13 mouse cellular contexts compared by ENCODE assay signal in genomic region chr13:53755046-53755615, GRCm38 (mm10).
DNase-seq lines count a peak whose midpoint lies in the region; ATAC-seq and TF ChIP-seq lines count a peak whose summit lies in the region.
"Had no signal": no experiment of that assay in that cellular context is flagged by ENCODE, and none has a peak within 500 bp of the region (broad histone marks: within the 10 kb centered on the region; RNA-seq: fewer than 3 reads in every experiment).

No protein-coding gene starts in this region.

- H3K36me3 ChIP-seq in heart, embryonic 13.5 days = no peaks in the 10 kb centered on the region
- no peaks in the 10 kb centered on the region for H3K36me3 ChIP-seq in embryonic facial prominence, embryonic 13.5 days
- H3K36me3 ChIP-seq in midbrain, embryonic 14.5 days (ENCODE audit: control insufficient read depth, insufficient read depth, low read length) = no peaks in the 10 kb centered on the region
- no peaks in the 10 kb centered on the region for H3K36me3 ChIP-seq in kidney, adult 2 months (ENCODE audit: control insufficient read depth, insufficient read depth, low read length)
- H3K36me3 ChIP-seq: limb, embryonic 12.5 days had no signal

- no peak for TF ChIP-seq POLR2A in kidney, adult 2 months (IDR thresholded peaks at IDR 0.05; ENCODE audit: low read depth, low read length)

- 30% methylated on average over 11 of the region's 11 CpGs for WGBS in heart, embryonic 13.5 days
- 30% methylated on average over 11 of the region's 11 CpGs for WGBS in embryonic facial prominence, embryonic 13.5 days
- 33% methylated on average over 11 of the region's 11 CpGs for WGBS in midbrain, embryonic 14.5 days
- 41% methylated on average over 11 of the region's 11 CpGs for WGBS in kidney, adult 2 months

- H3K4me1 ChIP-seq in heart, embryonic 13.5 days = peaks cover 38% of the 10 kb centered on the region
- peaks cover 37% of the 10 kb centered on the region for H3K4me1 ChIP-seq in embryonic facial prominence, embryonic 13.5 days
- peaks cover 17% of the 10 kb centered on the region for H3K4me1 ChIP-seq in midbrain, embryonic 14.5 days (ENCODE audit: control insufficient read depth, insufficient read depth, low read length)
- H3K4me1 ChIP-seq in kidney, adult 2 months (ENCODE audit: control insufficient read depth, insufficient read depth, low read length) = no peaks in the 10 kb centered on the region

- peak overlapping the region; percentile 20; the same call in 1 of the 2 replicates for H3K4me3 ChIP-seq in heart, embryonic 13.5 days
- H3K4me3 ChIP-seq in embryonic facial prominence, embryonic 13.5 days = no peak overlapping the region
- no peak overlapping the region for H3K4me3 ChIP-seq in midbrain, embryonic 14.5 days (replicated peaks; ENCODE audit: low read depth, low read length)
- no peak overlapping the region for H3K4me3 ChIP-seq in kidney, adult 2 months (ENCODE audit: insufficient read depth, low read depth, low read length)
- H3K4me3 ChIP-seq: limb, embryonic 12.5 days had no signal

- H3K27me3 ChIP-seq in heart, embryonic 13.5 days (replicated peaks) = peaks cover 44% of the 10 kb centered on the region
- H3K27me3 ChIP-seq in embryonic facial prominence, embryonic 13.5 days = peaks cover 24% of the 10 kb centered on the region; the same call in 1 of the 2 replicates
- no peaks in the 10 kb centered on the region for H3K27me3 ChIP-seq in midbrain, embryonic 14.5 days (ENCODE audit: control insufficient read depth, insufficient read depth, low read length)
- H3K27me3 ChIP-seq in kidney, adult 2 months (replicated peaks; ENCODE audit: control insufficient read depth, insufficient read depth, low read length) = no peaks in the 10 kb centered on the region; the same call in 1 of the 2 replicates

- H3K27ac ChIP-seq in heart, embryonic 13.5 days (replicated peaks) = peak overlapping the region; percentile 78
- H3K27ac ChIP-seq in embryonic facial prominence, embryonic 13.5 days = peak overlapping the region; percentile 51; the same call in 1 of the 2 replicates
- H3K27ac ChIP-seq in midbrain, embryonic 14.5 days (replicated peaks; ENCODE audit: low read depth, low read length) = peak overlapping the region; percentile 37; the same call in 1 of the 2 replicates
- no peak overlapping the region for H3K27ac ChIP-seq in kidney, adult 2 months (ENCODE audit: insufficient read depth, low read depth, low read length)
- H3K27ac ChIP-seq: kidney, postnatal 0 days; limb, embryonic 12.5 days had no signal

- peak overlapping the region; percentile 53 for H3K4me2 ChIP-seq in heart, embryonic 13.5 days
- H3K4me2 ChIP-seq in embryonic facial prominence, embryonic 13.5 days = peak overlapping the region; percentile 26
- peak overlapping the region; percentile 21; the same call in 1 of the 2 replicates for H3K4me2 ChIP-seq in midbrain, embryonic 14.5 days (ENCODE audit: low read length)
- H3K4me2 ChIP-seq: limb, embryonic 12.5 days had no signal

- peak overlapping the region; percentile 58; the same call in 1 of the 2 replicates for H3K9ac ChIP-seq in heart, embryonic 13.5 days
- 0 out of 2 replicates have a peak overlapping the region, but pooled peaks have one; percentile 27 for H3K9ac ChIP-seq in embryonic facial prominence, embryonic 13.5 days
- no peak overlapping the region; the same call in 1 of the 2 replicates for H3K9ac ChIP-seq in midbrain, embryonic 14.5 days (replicated peaks; ENCODE audit: low read length)
- H3K9ac ChIP-seq: limb, embryonic 12.5 days had no signal

- TF ChIP-seq CTCF in kidney, adult 2 months (conservative IDR thresholded peaks at IDR 0.05; ENCODE audit: insufficient read depth, insufficient read length, low read depth, low read length) = no peak

- ATAC-seq in heart, embryonic 13.5 days (ENCODE audit: extremely low read depth, insufficient number of reproducible peaks, low FRiP score, low TSS enrichment) = no peak
- no peak for ATAC-seq in embryonic facial prominence, embryonic 13.5 days (ENCODE audit: insufficient number of reproducible peaks, insufficient read depth, low FRiP score, low TSS enrichment, low read depth)
- ATAC-seq in midbrain, embryonic 14.5 days (ENCODE audit: low FRiP score, low TSS enrichment) = no peak

- no peak for DNase-seq in heart, postnatal 4 days
- peak; percentile 47 for DNase-seq in embryo, embryonic 10.5 days (ENCODE audit: low spot score)
- DNase-seq in midbrain, embryonic 14.5 days = peak; percentile 62
- no peak for DNase-seq in lung, adult 18-20 months
- no peak for DNase-seq in kidney, adult 2 months
- DNase-seq: cerebellum, postnatal 25 days; gastrocnemius, postnatal 14 days; lung, adult 2 months; thymus, postnatal 14 days had no signal

- no peaks in the 10 kb centered on the region for H3K9me3 ChIP-seq in heart, embryonic 13.5 days
- H3K9me3 ChIP-seq in embryonic facial prominence, embryonic 13.5 days = no peaks in the 10 kb centered on the region
- H3K9me3 ChIP-seq in midbrain, embryonic 14.5 days (ENCODE audit: control insufficient read depth, low read length) = no peaks in the 10 kb centered on the region
- H3K9me3 ChIP-seq: limb, embryonic 12.5 days had no signal

Comparison
In these comparisons a context has a peak if more than half of its experiments do, and no peak if none do; other contexts are left out.
1. DNase-seq: peak in embryo, embryonic 10.5 days (single experiment) and midbrain, embryonic 14.5 days (single experiment); none in heart, postnatal 4 days (single experiment), lung, adult 18-20 months (0 of 2) and kidney, adult 2 months (single experiment).
2. Peak in every context shown above with its lines, with median percentiles within 50 percentile points of each other: H3K4me2 ChIP-seq.